Mouse (Mus musculus): ENCODE data around the gene Prpf6. TPM values are rescaled to one million over a fixed set of nuclear protein-coding genes. Genes with fewer than 3 reads are reported as not detected.
A peak's percentile ranks its signal among the peaks of the same experiment; 100 is the strongest.

The Prpf6 gene
- total RNA-seq, 2 experiments from 2014 or later = 49.7 to 51.6 TPM

DNA sequence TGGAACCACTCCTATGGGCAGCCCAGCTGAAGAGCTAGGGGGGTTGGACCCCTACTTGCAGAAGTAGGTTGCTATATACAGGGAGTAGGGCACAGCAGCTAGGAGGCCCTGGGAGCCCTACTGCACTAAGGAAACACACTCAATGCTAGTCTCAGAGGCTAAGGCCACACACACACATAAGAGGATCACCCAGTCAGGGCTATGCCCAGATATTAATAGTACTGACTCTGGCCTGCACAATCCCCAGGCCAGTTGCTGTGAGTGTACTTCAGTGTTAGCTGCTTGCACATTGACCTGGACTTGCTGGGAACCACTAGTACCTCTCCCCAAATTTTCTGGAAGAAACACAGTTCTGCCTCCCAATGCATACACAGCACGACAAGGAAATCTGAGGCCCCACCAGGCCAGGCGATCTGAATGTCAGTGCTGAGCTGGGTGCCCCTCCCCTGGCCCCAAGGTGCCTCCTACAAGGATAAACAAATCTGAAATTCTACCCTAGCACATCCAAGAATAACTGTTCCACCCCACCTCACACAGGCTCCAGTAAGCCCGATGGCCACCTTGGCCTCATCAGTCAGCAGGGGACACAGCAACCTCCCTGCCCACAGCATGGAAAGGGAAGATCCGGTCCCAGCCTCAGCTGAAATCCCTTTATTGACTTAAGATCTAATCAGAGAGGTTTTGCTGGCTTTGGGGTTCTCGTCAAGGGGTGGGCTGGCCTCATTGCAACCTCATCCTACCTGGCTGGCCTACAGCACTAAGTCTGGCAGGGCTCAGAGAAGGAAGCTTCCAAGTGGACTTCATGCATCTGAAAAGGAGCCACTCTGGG lies 12.7 kb upstream of the Prpf6 start:
- intact Hi-C loops (cut with DNase I) = no loop called here
- no peak for DNase-seq

DNA sequence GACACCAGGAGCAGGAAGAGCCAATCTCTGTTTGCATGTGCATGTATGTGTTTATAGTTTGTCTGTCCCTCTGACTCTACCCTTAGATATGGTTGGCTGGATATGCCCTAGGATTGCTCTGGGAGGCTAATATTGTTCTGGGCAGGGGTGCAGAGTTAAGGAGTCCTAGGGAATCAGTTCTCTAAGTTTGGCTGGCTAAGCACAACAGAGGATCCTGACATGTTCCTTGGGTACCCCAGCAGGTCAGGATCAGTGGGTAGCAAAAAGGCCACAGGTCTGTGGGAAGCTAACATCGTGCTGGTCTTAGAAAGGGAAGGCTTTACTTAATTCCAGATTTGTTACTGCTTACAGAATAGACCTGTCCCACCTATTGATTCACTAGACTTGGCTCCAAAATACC lies 12.0 kb upstream of the Prpf6 start:
- intact Hi-C loops (cut with DNase I) = loop anchor here (10.0 kb wide), 1 partner anchor 185 kb away; no protein-coding TSS in a partner anchor

DNA sequence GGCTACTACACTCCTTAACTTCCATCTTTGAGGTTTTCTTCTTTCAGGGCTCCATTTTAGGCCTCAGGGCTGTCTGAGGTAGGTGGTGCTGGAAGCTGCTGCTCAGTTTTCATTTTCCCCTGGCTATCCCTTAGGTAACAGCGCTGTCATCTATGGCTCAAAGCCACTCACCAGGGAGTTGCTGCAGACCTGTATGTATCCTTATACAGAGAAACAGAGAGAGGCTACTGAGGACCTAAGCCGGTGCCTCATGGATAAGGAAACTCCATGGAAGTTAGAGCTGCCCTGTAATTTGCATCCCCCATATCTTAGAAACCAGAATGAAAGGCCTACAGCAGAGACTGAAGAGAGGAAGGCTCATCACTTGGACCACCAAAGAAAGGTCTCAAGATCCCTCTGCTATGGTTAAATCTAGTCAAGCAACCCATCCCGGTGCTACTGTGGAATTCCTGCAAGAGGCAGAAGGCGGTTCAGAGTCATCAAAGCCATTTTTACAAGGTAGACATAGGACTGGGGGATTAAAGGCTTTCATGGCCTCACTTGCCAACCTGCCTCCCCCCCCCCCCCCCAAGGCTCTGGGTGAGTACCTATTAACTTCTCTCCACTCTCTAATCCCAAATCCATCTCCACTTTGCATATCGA lies 11.4 kb upstream of the Prpf6 start:
- intact Hi-C loops (cut with DNase I) = loop anchor here (10.0 kb wide), 1 partner anchor 185 kb away; no protein-coding TSS in a partner anchor
- DNase-seq = no peak

More for the DNA sequence above, 12.0 kb upstream of the Prpf6 start:
- DNase-seq = no peak

DNA sequence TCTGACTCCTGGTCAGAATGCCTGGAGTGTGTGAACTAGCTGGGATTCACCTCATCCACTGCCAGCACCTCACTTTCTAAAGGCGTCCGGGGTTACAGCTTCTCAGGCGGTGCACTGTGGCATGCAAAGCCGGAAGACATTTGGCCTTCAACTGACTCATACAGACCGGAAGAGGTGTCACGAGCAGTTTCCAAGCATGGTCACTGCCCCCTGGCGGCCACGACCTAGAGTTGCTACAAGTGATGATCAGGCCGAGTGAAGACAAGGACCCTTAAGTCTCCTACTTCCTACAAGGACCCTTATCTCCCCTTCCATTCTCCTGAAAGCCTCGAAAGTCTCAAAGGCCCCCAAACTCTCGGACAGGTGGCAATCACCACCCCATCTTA lies 10.7 kb upstream of the Prpf6 start:
- intact Hi-C loops (cut with DNase I) = loop anchor here (10.0 kb wide), 1 partner anchor 186 kb away; no protein-coding TSS in a partner anchor
- DNase-seq = peak; percentile 81

DNA sequence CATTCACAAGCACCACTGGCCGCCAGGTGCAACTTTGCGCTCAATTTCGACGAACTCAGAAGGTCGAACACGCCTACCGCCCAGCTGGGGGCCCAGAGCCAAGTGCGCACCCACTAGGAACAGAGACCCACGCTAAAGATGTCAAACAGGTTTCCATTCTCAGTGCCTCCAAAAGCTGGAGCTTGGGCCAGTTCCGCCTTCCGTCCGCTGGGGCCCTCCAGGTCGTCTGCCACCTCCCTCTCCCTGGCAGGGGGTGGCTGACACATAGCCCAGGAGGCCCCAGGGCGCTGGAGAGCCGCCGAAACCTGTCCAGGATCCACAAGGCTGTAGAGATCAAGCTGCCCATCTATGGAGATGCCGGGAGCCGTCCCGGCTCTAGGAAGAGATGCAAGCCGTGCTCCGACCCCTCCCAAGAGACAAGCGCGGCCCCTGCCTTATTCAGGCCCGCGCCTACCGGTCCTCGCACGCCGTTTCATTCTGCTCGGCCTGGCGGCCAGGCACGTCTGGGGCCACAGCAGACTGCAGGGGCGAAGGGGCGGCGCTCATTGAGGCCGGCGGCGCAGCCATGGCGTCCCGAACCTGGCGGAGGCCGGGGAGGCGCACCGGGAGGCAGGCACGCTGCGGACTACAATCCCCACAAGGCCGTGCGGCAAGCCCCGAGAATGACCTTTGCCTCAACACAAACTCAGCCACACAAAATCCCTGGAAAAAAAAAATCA lies 10.1 kb upstream of the Prpf6 start:
- intact Hi-C loops (cut with DNase I) = loop anchor here (10.0 kb wide), 1 partner anchor 187 kb away; no protein-coding TSS in a partner anchor
- DNase-seq = peak; percentile 81

DNA sequence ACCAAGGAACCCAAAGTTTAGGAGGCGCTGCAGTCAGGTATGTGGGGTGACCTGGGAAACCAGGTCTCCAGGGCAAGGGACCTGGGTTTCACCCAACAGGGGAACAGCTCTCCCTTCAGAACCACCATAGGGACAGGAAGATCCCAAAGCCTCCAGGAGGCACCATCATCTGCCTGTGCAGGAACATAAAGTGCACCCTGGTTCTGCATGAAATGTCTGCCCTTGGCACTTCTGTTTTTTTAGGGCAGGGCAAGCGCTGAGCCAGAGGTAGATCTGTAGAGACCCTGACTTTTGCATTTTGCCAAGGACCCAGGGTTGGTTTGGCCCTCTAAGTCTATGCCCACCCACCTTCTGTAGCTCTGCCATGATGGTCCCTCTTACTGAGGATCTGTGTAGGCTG lies 9.3 kb upstream of the Prpf6 start:
- no peak for DNase-seq
- intact Hi-C loops (cut with DNase I) = loop anchor here (10.0 kb wide), 1 partner anchor 188 kb away; no protein-coding TSS in a partner anchor

DNA sequence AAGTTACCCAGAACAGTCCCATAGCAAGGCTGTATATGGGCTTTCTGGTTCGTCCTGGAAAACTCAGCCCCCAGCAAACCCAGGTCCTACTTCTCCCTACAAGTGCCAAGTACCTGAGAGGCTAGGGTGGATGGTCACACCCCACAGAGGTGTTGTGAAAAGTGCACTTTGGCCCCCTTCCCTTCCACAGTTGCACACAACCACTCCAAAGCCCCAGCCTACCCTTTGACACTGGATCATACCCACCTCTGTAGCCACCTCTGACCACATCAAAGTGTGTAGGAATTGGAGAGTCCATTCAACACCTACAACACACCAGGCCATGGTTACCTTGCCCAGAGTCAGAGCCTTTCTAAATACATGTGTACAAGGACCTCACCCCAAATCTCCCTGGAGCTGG lies 8.7 kb upstream of the Prpf6 start:
- intact Hi-C loops (cut with DNase I) = loop anchor here (10.0 kb wide), 1 partner anchor 188 kb away; no protein-coding TSS in a partner anchor
- no peak for DNase-seq

DNA sequence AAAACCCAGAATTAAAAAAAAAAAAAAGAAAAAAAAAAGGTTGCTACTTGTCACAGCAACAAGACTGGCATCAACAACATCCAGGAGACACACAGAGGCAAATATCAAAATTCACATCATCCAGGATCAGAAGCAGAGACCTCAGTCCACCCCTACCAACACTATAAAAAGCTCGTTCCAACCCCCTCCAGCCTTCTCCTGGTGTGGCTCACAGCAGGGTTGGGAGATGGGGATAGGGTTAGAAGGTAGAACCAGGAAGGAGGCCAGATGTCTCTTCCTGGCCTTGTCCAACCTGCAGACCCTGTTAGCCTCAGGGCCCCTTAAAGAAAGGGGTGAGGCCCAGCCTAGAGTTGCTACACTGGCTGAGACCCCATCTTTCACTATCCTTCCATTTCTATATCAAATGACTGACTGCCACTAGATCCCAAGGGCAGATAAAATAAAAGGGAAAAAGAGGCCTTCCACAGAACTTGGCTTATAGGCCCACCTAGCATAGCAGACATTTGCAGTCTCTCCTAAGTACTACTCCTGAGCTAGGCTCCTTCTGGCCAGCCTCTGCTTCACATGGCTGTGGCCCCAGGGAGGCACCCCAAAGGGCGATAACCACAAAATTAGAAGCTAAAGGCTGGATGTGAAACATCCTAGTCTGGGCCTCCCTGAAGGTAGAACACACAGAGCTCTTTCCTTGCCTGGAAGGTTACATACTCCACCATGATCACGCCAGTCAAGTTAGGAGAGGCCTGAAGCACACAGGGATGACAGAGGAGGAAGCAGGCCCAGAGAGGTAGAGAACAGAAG lies 8.0 kb upstream of the Prpf6 start:
- intact Hi-C loops (cut with DNase I) = loop anchor here (10.0 kb wide), 1 partner anchor 189 kb away; no protein-coding TSS in a partner anchor
- no peak for DNase-seq

DNA sequence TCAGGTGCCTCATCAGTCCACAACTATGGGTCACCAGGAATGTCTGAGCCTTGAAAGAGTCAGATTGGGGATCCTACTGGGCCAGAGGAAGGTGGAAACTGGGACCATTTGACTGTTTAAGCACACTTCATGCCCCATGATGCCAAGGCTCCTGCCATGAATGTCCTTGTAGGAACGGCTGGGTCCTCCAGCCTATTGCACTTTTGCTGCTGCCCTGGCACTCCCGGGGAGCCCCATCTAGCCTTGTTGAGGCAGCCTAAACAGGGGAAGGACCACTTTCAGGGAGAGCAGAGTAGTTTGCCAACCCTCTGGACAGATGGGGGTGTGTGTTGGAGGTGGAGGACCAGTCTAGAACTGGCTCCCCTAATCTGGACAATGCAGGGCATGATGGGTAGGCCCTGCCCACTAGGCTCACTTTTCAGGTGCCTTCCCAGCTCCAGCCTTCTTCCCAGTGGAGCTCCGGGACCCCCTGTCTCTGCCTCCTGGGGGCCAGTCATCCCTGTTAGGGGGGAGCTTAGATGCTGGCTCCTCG lies 7.2 kb upstream of the Prpf6 start, which contains the start of gene Uckl1:
Uckl1 (minus strand) TSS at position 482 of the 532 bp plus-strand sequence.
- intact Hi-C loops (cut with DNase I) = loop anchor here (10.0 kb wide), 1 partner anchor 190 kb away; no protein-coding TSS in a partner anchor
- DNase-seq = no peak

DNA sequence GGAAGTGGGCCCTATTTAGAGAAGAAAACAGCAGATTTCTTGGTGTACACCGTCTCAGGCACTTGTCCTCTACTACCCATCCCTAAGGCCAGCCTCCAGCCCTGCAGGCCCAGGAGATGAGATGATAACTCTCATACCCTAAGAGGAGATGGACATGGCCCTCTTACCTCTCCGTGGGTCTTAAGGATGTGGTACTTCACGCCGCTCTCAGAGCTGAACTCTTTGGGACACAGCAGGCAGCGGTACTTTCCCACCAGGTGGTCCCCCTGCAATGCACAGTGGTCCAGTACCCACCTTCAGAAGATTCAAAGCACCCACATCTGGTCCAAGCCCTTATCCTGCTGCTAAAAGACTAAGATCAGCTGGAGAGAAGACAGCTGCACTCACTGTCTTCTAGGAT lies 6.2 kb upstream of the Prpf6 start:
- intact Hi-C loops (cut with DNase I) = loop anchor here (10.0 kb wide), 1 partner anchor 191 kb away; no protein-coding TSS in a partner anchor

DNA sequence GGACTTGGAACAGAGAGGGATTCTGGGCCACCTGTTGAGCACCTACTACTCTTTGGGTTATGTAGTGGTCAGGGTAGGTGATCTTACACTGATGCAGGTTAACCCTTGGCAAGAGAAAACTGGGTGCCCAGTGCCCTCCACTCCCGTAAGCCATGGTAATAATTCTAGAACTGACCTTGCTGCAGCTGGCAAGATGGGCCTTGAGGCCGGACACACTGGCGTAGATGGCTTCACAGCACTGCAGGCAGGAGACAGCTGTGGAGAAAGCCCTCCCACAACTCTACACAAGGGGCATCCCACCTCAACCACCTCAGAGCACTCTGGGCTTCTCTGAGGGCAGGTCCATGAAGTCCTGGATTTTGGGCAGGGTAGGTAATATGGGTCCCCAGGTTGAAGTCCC lies 5.5 kb upstream of the Prpf6 start:
- no peak for DNase-seq
- intact Hi-C loops (cut with DNase I) = loop anchor here (10.0 kb wide), 1 partner anchor 191 kb away; no protein-coding TSS in a partner anchor

More for the DNA sequence above, 6.2 kb upstream of the Prpf6 start:
- DNase-seq = no peak

DNA sequence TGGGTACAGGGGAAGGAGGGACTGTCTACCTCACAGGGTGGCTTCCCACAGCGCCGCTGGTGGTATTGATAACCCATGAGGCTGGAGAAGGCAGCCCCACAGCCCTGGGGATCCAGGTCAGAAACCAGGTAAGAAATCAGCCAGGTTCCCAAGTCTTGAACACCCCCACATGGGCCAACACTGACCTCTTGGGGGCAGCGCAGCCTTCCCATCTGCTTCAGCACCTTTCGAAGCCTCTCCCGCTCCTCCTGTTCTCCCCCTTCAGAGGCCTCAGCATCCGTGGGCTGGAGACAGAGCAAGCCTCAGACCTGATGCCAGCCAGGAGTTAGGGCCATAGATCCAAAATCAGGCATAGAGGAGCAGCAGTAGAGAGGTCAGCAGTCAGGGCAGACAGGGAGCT lies 3.9 kb upstream of the Prpf6 start:
- no peak for DNase-seq

DNA sequence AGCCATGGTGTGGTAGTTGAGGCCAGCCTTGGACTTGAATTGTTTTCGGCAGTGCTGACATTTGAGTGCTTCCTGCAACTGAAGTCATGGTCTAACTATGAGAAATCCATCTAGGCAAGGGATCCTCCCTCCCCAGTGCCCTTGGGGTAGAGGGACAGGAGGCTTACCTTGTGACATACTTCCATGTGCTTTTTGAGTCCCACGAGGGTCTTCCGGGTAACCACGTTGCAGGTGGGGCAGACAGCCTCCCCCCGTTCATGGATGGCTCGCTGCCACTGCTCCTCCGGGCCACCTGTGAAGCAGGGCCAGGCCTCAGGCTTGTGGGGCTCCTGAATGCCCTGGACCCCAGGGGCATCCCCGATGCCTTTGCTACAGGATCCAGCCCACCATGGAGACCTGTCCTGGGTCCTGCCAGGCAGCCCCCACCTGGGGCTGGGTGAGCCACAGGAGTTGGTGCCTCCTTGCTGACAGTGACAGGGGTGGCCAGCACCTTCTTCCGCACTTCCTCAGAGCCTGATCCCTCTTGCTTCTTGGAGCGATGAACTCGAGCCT lies 3.4 kb upstream of the Prpf6 start:
- no peak for DNase-seq
- intact Hi-C loops (cut with DNase I) = loop anchor here (10.0 kb wide), 1 partner anchor 194 kb away; no protein-coding TSS in a partner anchor

More for the DNA sequence above, 3.9 kb upstream of the Prpf6 start:
- intact Hi-C loops (cut with DNase I) = loop anchor here (10.0 kb wide), 1 partner anchor 193 kb away; no protein-coding TSS in a partner anchor

DNA sequence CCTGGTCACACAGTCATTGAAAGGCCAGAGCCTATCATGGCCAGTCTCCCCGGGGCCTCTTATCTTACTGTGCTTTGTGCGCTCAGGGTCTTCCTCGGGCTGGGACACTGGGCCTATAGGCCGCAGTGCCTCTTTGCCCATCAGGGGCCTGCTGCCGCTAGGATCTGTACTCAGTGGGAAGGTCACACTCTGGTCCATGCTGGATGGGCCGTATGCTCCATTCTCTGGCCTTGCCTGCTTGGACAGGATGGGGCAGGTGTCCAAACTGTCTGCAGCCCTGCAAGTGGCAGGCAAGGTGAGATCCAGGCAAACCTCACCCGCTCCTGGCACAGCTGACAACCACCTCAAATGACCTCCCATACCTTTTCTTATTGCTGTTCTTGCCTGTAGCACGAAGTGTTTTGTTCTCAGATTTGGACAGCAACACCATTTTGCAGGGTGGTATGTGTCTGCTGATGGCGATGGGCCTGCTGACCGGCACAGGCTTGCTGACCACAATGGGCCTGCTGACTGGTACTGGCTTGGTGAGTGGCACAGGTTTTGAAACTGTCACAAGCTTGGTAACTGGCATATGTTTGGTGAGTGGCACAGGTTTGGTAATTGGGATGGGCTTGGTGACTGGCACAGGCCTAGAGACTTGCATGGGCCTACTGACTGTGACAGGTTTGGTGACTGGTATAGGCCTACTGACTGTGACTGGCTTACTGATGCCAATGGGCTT lies 2.5 kb upstream of the Prpf6 start:
- intact Hi-C loops (cut with DNase I) = loop anchor here (10.0 kb wide), 1 partner anchor 194 kb away; no protein-coding TSS in a partner anchor
- DNase-seq = no peak

DNA sequence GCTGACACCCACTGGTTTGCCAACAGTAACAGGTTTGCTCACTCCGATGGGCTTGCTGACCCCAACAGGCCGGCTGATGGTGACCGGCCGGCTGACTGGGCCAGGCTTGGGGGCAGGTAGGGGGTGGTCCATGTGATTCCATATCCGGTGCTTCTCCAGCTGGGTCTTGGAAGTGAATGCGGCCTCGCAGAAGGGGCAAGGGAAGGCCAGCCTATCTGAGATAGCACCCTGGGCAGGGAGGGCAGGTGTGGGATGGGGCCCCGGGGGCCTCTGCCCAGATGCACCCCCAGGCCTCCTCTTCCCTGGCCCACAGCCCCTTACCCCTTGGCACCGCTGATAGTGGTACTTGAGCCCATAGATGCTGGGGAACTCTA lies 1.9 kb upstream of the Prpf6 start:
- intact Hi-C loops (cut with DNase I) = loop anchor here (10.0 kb wide), 1 partner anchor 195 kb away; no protein-coding TSS in a partner anchor
- no peak for DNase-seq

DNA sequence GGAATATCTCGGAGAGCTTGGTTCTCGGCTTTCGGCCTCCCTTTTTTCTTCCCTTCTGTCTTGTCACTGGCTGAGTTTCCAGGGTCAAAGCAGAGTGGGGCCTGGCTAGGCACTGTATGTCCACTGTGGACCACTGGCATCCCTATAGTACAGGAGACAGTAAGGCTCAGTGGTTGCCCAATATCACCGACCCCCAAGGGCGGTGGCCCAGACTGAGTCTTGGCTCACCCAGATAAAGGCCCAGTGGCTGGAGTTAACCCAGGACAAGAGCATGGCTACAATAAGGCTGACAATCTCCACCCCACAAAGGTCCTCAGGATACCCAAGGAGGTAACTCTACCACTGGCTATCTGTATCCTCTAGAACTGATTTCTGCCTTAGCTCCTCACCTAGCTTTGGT lies 1.2 kb upstream of the Prpf6 start:
- no peak for DNase-seq
- intact Hi-C loops (cut with DNase I) = no loop called here

DNA sequence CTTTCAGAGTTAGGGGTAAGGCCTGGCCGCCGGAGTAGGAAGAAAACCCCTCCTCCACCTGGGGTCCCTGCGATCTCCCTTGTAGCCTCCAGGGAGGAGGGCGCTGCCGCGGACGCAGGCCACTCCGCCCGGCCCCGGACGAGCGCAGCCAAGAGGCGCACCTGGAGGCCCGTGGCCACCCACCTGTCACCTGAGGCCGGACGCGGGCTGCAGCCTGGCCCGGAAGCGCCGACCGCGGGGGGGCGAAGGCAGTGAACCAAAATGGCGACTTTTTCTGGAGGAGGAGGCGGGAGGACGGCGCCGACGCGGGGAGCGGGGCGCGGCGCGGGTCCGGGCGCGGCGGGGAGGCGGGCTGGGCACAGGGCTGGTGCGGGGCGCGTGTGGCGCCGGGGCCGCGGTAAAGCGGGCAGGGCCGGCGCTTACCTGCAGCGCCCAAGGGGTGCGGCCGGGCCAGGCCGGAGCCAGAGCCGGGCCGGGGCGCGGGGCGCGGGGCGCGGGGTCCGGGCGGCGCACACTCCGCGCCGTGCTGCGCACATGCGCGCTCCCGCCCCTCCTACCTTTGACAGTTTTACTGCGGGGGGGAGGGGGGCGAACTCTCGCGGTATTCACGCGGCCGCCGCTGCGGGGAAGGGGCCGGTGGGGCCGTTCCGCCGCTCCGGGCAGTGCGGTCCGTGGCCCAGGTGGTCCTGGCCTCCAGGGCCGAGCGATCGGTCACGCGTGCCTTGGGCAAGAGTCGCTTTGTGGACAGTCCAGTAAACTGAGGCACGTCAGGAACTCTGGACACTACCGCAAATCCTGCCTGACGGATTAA lies 768 bp downstream of the Prpf6 start, which contains the start of gene Zfp512b:
Zfp512b (minus strand) TSS at position 573 of the 811 bp plus-strand sequence.
- peak; percentile 86 for DNase-seq
- intact Hi-C loops (cut with DNase I) = no loop called here

DNA sequence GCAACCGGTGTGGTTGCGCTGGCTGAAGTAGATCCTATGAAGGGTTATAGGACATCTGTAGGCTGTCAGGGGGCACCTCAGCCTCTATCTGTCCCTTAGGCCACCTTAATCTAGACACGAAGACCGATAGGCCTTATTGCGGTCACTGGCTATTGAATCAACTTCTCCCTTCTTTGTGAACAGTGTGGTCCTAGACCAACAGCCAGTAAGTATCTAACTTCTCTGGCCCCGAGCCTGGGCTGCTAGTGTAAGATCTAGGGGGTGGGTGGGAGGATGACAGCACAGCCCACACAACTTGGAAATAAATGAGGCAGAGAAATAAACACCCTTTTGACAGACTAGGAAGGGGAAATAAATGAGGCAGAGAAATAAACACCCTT lies 1.4 kb downstream of the Prpf6 start:
- DNase-seq = no peak
- intact Hi-C loops (cut with DNase I) = no loop called here
